Mouse (Mus musculus) kidney, adult 2 months (tissue): ENCODE measurements at regions not wholly inside any gene's neighbourhood (a gene's known extent, or its start where the extent isn't known, plus 50 kb on each side); places are given as distances from the start of the nearest gene placed in this dataset.

Experiments used
- CTCF ChIP-seq: fragments of 200-500 bp; conservative IDR thresholded peaks from 2 replicates; pipeline ENCODE4 v1.5.1; 2011; ENCODE audit warnings: low read depth, mild to moderate bottlenecking, control low read depth, low read length, moderate library complexity, mixed read lengths; ENCODE audit not compliant: insufficient read depth, insufficient read length
- POLR2A ChIP-seq: fragments of 200-500 bp; IDR thresholded peaks from one replicate; pipeline ENCODE4 v1.6.1; 2011; ENCODE audit warnings: low read depth, low read length, control low read depth

DNA sequence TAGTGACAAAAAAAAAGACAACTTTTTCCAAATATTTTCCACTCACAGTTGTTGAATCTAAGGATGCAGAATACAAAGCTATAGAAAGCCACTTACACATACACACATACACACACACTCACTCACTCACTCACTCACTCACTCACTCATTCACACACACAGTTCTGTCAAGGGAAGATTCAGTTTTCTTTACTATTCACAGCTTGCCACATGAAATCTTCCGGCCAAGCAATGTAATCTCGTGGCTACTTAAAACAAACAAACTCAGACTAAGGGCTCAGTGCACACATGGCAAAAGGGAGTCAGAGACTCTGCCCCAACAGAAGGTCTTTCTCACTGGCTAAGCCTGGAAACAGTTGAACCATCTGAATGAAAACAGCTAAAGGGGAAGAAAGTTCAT lies 53.8 kb upstream of the Sfrp2 start:
- TF ChIP-seq POLR2A (no peak), CTCF (no peak)
